Mouse (Mus musculus) limb, embryonic 13.5 days (tissue): Measurements from ENCODE around the gene Ppm1j. TPM values are rescaled to one million over a fixed set of nuclear protein-coding genes. Genes with fewer than 3 reads are reported as not detected.
A peak's percentile ranks its signal among the peaks of the same experiment; 100 is the strongest.

Experiments used
- ATAC-seq: fragments of 200-750 bp; cut with Nextera tagmentation; 2 replicates; pipeline ENCODE4 v1.8.0; 2017; ENCODE audit warnings: low read depth, moderate number of reproducible peaks, moderate TSS enrichment; ENCODE audit not compliant: low FRiP score
- H3K27ac ChIP-seq: fragments of 300-500 bp; sonication (generic); 2 replicates; pipeline ENCODE4 v1.5.1; 2015; ENCODE audit warnings: inconsistent platforms, mild to moderate bottlenecking, moderate library complexity
- H3K27me3 ChIP-seq: fragments of 300-500 bp; sonication (generic); 2 replicates; pipeline ENCODE4 v1.6.1; 2015; ENCODE audit warnings: mild to moderate bottlenecking, inconsistent platforms
- H3K36me3 ChIP-seq: fragments of 300-500 bp; sonication (generic); 2 replicates; pipeline ENCODE4 v1.6.1; 2015; ENCODE audit warnings: inconsistent platforms, mild to moderate bottlenecking, moderate library complexity
- H3K4me1 ChIP-seq: fragments of 300-500 bp; sonication (generic); 2 replicates; pipeline ENCODE4 v1.6.1; 2015; ENCODE audit warnings: inconsistent platforms
- H3K4me2 ChIP-seq: fragments of 300-500 bp; sonication (generic); replicated peaks from 2 replicates; pipeline ENCODE4 v1.6.1; 2015; ENCODE audit warnings: inconsistent platforms, mild to moderate bottlenecking, moderate library complexity
- H3K4me3 ChIP-seq: fragments of 300-500 bp; sonication (generic); 2 replicates; pipeline ENCODE4 v1.5.1; 2015; ENCODE audit warnings: moderate library complexity, mild to moderate bottlenecking, inconsistent platforms
- H3K9ac ChIP-seq: fragments of 300-500 bp; sonication (generic); 2 replicates; pipeline ENCODE4 v1.6.1; 2015; ENCODE audit warnings: mild to moderate bottlenecking, inconsistent platforms
- H3K9me3 ChIP-seq: fragments of 300-500 bp; sonication (generic); 2 replicates; pipeline ENCODE4 v1.6.1; 2016; ENCODE audit warnings: inconsistent platforms
- WGBS: fragments of 180-500 bp; shearing (Covaris S2); methylation state at CpG from one replicate; pipeline ENCODE4 v1.1.7; 2015; 5-methylcytosine and 5-hydroxymethylcytosine counted together
- polyA plus RNA-seq: library from polyadenylated mRNA; unstranded; fragments of >200 nt; fragmentation: Nextera tagmentation; extraction: Ambion mirVana; gene quantifications from 2 replicates; pipeline ENCODE4 v1.2.1, GENCODE M21; 2015

The Ppm1j gene
- polyA plus RNA-seq, 1 experiment from 2014 or later = 2.8 TPM

DNA sequence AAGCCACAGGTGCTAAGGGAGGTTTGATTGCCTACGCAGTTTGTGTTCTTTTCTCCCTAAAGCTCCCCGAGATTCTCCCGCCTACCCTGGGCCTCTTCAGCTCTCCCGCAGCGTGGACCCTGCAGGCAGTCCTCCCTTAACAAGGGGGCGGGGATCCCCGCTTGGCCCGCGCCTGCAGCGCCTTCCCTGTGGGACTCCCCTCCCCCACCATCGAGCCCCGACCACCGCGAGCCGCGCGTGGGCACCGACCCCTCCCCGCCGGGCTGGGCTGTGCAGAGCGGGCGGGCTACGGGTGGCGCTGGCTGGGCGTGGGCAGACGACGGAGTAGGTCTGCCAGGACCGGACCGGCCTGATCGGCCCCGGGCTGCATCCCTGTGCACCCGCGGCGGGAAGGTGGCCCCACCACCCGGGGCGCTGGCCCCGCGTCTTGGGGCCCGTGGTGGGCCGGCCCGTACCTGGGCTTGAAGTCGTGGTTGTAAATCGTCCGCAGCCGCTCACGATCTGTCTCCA is 36.7 kb downstream of the Ppm1j start:
- Histone ChIP-seq H3K9ac (peak overlapping the region; percentile 97), H3K27me3 (no peaks in the 10 kb centered on the region), H3K4me3 (peak overlapping the region; percentile 91), H3K4me1 (peaks cover 28% of the 10 kb centered on the region), H3K4me2 (peak overlapping the region; percentile 79), H3K36me3 (peaks cover 26% of the 10 kb centered on the region), H3K27ac (peak overlapping the region; percentile 97), H3K9me3 (no peaks in the 10 kb centered on the region)
- ATAC-seq = peak; percentile 70
- under 1% methylated on average over 46 of the region's 46 CpGs for WGBS

DNA sequence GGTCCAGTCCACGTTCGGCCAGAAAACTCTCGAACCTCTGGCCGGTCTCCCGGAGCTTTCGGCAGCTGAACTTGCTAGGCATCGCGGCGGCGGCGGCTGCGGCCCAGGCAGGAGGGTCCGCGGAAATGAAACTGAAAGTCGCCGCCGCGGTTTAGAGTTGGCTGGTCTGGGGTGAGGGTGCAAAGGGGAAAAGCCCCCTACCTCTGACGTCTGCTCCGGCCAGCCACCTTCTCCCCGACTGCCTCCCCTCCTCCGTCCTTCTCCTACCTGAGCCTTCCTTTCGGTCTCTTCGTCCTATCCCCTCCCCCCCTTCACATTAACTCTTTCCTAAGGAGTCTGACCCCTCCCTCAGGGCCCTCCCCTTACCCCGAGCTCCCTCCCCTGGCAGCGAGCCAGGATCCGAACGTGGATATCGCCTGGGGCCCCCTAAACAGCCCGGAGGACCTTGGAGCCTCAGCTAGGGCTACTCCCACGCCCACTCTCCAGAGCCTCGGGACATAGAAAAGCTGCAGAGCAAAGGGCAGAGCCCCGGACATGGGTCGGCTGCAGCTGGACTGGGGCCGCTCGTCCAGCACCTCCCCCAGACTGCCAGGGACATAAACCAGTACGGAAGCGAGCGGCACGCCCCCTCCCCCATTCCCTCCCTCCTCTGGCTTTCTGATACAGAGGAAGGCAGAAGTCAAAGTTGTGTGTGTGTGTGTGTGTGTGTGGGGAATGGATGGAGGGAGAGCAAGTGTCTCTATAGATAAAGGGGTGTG is 37.3 kb downstream of the Ppm1j start, which contains the start of gene Mov10:
TSS of gene Mov10 (minus strand) at position 573 of the 758 bp plus-strand sequence.
- peak within 1 kb of the TSS; percentile 97 for H3K9ac ChIP-seq
- no peaks in the 10 kb centered on the region for H3K27me3 ChIP-seq
- H3K9me3 ChIP-seq = no peaks in the 10 kb centered on the region
- H3K4me3 ChIP-seq = peak within 1 kb of the TSS; percentile 91
- ATAC-seq = peak; percentile 78
- H3K4me1 ChIP-seq = peaks cover 28% of the 10 kb centered on the region
- peak within 1 kb of the TSS; percentile 79 for H3K4me2 ChIP-seq
- under 1% methylated on average over 39 of the region's 40 CpGs for WGBS
- H3K36me3 ChIP-seq = peaks cover 27% of the 10 kb centered on the region
- peak within 1 kb of the TSS; percentile 97 for H3K27ac ChIP-seq

DNA sequence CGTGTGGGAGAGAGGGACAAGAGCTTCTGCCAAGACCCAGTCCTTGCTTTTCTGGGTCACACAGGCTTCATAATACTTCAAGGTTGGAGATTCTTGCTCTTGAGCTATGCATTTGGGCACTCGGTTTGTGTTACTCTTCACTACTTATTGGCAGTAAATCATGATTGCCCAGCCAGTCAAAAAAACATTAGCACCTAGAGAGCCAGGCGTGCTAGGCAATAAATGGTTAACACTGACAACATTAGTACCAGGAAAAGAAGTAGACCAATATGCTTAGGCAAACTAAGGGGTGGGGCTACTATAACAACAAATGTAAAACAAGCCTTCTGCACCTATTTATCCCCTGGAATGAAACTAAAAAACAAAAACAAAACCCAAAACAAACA is 37.9 kb downstream of the Ppm1j start:
- Histone ChIP-seq H3K36me3 (peaks cover 22% of the 10 kb centered on the region), H3K9ac (peak overlapping the region; percentile 97), H3K27me3 (no peaks in the 10 kb centered on the region), H3K4me1 (peaks cover 28% of the 10 kb centered on the region), H3K9me3 (no peaks in the 10 kb centered on the region), H3K27ac (peak overlapping the region; percentile 97), H3K4me2 (peak overlapping the region; percentile 79), H3K4me3 (peak overlapping the region; percentile 91)
- WGBS = under 1% methylated on average over 3 of the region's 3 CpGs
- no peak for ATAC-seq

DNA sequence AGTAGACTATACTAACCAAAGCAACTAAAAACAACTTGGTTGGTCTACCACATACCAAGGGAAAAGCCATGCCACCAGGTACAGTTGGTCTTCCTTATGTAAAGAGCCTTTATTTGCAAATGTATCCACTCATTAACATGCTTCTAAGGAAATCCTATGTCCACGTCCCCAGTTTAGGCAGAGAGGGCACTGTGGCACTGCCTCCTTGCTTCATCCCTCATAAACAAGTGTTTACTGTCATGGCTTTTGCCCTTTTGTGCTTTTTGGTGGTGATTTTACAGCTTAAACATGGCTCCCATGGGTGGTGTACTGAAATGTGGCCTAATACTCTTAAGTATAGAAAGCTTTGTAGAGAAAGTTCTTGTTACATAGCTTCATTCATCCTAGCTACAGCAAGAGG is 39.6 kb downstream of the Ppm1j start:
- no peak overlapping the region for H3K9ac ChIP-seq
- H3K27me3 ChIP-seq = no peaks in the 10 kb centered on the region
- no peak overlapping the region for H3K4me2 ChIP-seq
- H3K36me3 ChIP-seq = peaks cover 23% of the 10 kb centered on the region
- no peak for ATAC-seq
- no peak overlapping the region for H3K27ac ChIP-seq
- WGBS = 52% methylated on average over 1 of the region's 1 CpGs
- no peak overlapping the region for H3K4me3 ChIP-seq
- peaks cover 26% of the 10 kb centered on the region for H3K4me1 ChIP-seq
- no peaks in the 10 kb centered on the region for H3K9me3 ChIP-seq

DNA sequence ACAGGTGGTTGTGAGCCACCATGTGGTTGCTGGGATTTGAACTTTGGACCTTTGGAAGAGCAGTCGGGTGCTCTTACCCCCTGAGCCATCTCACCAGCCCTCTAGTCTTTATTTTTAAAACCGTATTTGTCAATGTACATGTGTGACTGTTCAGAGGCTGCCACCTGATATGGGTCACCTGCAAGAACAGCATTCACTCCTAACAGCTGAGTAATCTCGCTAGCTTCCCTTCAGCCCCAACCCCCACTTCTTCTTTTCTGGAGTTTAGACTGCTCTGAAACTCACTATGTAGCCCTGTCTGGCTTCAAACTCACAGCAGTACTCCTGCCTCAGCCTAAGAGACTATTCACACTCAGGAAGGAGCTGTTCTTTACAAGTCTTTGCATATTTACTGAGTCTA is 41.6 kb downstream of the Ppm1j start:
- WGBS = 88% methylated on average over 3 of the region's 3 CpGs
- Histone ChIP-seq H3K9me3 (no peaks in the 10 kb centered on the region), H3K27ac (no peak overlapping the region), H3K27me3 (no peaks in the 10 kb centered on the region), H3K9ac (no peak overlapping the region), H3K36me3 (peaks cover 36% of the 10 kb centered on the region), H3K4me1 (peaks cover 11% of the 10 kb centered on the region), H3K4me3 (no peak overlapping the region), H3K4me2 (no peak overlapping the region)
- no peak for ATAC-seq

Other genes with a start within 250 kb of the Ppm1j start
- gene Slc16a1, start 142.4 kb upstream of the Ppm1j start, polyA plus RNA-seq = 36.3 and 38.4 TPM in 2 replicates
- 0.23 and 0.26 TPM in 2 replicates for gene Fam19a3, start 784 bp downstream of the Ppm1j start, polyA plus RNA-seq
- gene Rhoc, start 7.3 kb downstream of the Ppm1j start, polyA plus RNA-seq = 196 and 197 TPM in 2 replicates
- 71.7 and 74.9 TPM in 2 replicates for gene Mov10, start 37.5 kb downstream of the Ppm1j start, polyA plus RNA-seq
- 40.1 and 41.0 TPM in 2 replicates for gene St7l, start 82.9 kb downstream of the Ppm1j start, polyA plus RNA-seq
- gene Capza1, start 83.4 kb downstream of the Ppm1j start, polyA plus RNA-seq = 191 and 206 TPM in 2 replicates
- 1.2 and 1.3 TPM in 2 replicates for gene Wnt2b, start 180.9 kb downstream of the Ppm1j start, polyA plus RNA-seq